Mouse (Mus musculus): ENCODE data around the gene Aif1. TPM values are rescaled to one million over a fixed set of nuclear protein-coding genes. Genes with fewer than 3 reads are reported as not detected.

The Aif1 gene
- total RNA-seq, 1 experiment from 2014 or later = 8.0 TPM

DNA sequence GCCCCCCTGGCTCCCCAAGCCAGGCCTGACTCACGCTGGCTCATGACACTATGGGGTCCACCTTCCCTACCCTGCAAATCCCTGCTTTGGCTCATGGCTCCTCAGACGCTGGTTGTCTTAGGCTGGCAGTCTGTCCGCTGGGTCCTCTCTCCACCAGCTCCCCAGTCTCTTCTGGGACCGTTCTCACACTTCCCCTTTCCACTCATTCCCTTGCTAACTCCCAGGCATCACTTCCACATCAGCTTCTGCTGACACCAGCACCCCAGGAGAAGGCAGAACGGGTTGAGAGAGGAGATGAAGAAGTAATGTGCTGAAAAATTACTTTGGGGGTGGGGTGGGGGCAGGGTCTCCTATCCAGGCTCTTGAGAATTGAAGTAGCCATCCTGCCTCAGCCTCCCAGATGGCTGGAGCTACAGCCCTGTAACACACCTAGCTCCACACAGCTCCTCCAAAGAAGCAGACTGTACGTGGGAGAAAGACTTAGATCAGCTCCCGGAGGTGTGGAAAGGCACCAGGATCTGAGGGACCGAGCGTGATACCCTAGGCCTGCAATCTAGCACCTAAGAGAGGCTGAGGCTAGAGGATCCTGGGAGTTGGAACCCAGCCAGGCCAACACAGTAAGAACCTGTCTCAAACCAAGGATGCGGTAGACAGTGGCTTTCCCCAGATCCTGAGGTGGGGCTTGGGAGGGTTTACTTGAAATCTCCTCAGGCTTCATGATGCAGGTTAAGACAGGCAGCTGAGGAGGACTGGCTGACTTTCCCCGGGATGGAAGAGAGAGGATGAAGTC is 3.2 kb downstream of the Aif1 start:
- ATAC-seq (ENCODE audit: extremely low read depth, insufficient number of reproducible peaks, low FRiP score, poor library complexity, severe bottlenecking) = 0 out of 2 replicates have a peak, but pooled peaks have one; percentile 23

DNA sequence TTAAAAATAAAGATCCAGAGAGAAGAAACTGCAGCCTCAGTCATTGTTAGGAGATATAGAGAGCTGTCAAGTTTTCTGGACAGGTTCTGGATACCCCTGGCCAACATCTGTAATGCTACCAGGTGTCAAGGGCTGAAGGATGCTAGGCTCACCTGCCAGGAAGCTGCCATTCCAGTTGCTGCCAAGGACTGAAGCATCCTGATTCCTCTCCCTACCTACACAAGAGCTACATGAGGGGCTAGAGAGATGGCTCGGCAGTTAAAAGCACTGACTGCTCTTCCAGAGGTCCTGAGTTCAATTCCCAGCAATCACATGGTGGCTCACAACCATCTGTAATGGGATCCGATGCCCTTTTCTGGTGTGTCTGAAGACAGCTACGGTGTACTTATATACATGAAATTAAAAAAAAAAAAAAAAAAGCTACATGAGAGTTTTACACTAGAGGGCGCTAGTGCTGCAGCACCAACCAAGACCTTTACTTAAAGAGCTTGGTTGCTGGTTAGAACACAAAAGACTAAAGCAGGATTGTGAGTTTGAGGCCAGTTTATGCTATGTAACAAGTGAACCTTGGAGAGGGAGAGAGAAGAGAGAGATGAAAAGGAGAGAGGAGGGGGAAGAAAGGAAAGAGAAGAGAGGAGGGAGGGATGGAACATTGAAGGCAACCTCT is 7.2 kb downstream of the Aif1 start:
- ATAC-seq (ENCODE audit: extremely low read depth, insufficient number of reproducible peaks, low FRiP score, poor library complexity, severe bottlenecking) = no peak

DNA sequence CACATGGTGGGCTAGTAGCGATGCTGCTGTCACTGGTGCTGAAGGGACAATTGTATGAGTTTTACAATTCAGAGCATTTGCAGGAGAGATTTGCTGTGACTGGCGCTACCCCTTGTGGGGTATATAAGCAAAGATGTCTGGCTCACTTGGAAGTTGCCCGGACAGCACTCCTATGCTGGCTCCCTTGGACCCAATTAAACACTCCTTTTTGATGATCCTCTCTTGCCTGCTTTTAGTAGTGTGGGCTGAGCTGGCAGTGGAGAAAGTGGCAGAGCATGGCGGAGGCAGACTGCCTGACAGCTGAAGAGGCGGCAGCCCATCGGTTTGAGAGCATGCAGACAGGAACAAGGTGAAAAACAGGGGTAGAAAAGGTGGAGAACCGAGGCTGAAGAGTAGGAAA is 8.1 kb downstream of the Aif1 start:
- ATAC-seq (ENCODE audit: extremely low read depth, insufficient number of reproducible peaks, low FRiP score, poor library complexity, severe bottlenecking) = no peak

DNA sequence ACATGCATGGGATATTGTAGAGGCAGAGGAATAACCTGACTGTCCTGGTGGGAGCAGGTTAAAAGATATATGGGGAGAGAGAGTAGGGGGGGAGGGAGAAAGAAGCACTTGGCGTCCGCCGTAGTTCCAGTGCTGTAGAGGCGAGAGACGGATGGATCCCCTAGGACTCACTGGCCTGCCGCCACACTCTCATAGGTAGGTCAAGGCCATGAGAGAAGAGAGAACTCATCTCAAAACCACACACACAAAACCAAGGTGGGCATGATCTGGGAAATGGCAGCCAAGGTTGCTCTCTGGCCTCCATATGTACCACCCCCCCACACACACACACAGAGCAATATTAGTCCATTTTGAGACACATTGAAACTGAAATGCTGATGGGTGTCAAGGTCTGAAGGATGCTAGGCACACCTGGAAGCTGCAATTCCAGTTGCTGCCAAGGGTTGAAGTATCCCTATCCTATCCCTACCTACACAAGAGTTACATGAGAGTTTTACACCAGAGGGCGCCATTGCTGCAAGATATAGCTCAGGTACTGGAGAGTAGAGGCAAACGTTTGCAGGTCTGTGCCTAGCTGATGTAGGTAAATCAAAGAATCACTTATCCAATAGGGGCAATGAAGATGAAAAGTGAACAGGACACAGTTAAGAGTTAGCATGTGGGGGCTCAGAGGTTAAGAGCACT is 9.4 kb downstream of the Aif1 start:
- peak; percentile 32; the same call in 1 of the 2 replicates for ATAC-seq (ENCODE audit: extremely low read depth, insufficient number of reproducible peaks, low FRiP score, poor library complexity, severe bottlenecking)

DNA sequence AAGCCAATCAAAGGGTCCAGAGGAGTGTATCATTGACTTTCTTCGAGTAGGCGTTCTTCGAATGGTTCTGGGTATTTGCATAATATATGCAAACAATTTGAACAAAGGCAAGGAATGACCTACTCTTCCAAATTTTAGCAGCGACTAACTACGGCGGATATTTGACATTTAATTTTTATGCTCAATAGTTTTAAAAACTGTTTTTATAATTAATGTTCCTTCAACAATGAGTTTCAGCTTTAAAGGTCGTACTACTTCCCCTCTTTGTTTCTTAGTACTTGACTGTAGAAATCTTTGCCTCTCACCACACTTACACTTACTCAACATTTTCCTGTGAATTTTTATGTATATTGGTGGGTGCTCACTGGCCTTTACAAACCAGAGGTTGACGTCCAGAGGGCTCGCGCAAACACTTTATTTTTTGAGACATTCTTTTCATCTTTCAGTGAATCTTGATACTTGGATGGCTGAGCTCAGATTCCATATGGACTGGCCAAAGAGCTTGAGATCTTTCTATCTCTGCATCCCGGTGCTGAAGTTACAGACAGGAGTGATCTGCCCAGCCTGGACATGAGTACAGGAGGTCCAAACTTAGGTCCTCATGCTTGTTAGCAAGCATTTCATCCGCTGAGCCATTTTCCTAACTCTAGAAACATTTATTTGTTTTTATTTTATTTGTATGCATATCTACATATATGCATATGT is 10.3 kb downstream of the Aif1 start:
- no peak for ATAC-seq (ENCODE audit: extremely low read depth, insufficient number of reproducible peaks, low FRiP score, poor library complexity, severe bottlenecking)

DNA sequence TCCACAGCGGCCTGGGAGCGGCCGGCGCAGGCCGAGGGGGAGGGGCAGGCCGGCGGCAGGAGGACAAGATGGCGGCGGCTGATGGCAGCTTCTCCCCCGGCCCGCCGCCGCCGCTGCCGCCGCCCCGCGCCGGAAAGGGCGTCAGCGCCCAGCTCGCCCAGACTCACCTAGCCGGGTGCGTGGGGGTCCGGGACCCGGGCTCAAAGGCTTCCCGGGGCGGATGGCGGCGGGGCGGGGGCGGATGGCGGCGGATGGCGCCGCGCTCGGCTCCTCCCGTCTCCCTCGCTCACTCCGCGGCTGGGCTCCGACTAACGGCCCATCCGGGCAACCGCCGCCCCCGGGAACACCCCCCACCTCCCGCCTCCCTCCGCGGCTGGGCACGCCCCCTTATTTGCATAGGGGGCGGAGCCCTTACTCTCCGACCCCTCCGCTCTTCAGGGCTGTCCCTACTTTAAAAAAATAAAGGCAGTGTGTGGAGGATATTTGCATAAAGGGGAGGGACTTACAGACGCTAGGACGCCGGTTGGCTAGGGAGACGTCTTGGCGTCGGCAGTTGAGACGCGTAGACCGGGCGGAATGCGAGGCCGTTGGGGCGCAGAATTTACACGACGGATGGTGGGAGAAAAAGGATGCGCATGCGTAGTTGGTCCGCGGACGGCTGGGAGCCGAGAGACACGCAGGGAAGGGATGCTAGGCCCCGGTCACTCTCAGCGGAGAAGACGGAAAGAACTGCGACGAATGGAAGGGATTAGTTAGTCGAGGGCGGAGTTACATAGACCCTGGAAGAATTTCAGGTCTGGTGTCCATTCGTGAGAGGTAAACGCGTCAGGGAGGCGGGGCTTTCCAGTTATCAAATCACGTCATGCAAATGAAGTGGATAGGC is 11.1 kb downstream of the Aif1 start, which contains the start of gene Prrc2a:
Gene Prrc2a (minus strand): TSS at position 330 of the 883 bp plus-strand sequence.
- peak; percentile 88 for ATAC-seq (ENCODE audit: extremely low read depth, insufficient number of reproducible peaks, low FRiP score, poor library complexity, severe bottlenecking)

DNA sequence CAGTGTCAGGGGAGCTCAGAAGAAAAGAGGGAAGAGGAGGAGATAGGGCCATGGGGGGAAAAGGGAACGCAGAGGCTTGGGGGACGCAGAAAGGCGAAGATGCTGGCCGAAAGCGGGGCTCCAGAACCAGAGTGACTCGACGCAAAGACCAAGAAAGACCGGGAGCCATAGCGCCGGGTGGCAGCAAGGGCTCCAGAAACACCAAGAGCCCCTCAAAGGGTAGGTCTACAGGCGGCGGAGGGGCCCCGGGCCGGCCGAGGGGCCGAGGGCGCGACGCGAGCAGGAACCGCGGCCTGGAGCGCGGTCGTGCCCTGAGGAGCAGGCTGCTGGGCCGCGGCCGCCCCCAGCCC is 11.7 kb downstream of the Aif1 start:
- ATAC-seq (ENCODE audit: extremely low read depth, insufficient number of reproducible peaks, low FRiP score, poor library complexity, severe bottlenecking) = no peak

DNA sequence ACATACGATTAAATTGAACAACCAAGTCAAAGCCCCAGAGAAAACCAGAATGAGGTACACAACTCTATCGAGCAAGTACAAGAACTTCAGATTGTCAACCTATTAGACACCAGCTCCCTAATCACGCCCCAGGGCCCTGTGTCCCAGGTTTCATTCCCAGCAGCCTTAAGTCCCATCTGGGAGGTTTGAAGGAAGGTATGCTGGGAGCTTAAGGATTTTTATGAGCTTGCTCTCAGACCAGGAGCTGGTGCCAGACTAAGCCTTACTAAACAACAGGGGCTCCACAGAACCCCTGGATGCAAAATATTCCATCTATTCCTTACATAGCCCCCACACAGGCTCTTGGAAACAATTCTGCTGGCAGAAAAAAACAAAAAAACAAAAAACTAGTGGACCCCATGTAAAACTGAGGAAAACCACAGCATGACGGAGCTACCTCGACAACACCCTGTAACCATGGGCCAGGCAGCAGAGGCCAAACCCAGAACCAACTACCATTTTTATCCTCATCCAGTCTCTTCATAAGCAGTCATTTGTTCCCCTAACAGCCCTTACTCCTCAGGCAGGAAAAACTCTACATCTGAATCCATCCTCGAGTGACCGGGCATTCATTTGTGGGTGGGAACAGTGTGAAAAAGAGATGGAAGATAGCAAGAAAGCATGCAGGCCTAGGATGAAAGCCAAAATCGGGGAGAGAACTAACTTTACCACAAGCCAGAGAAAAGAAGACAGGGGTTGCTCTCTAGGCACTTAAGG is 12.4 kb downstream of the Aif1 start:
- no peak for ATAC-seq (ENCODE audit: extremely low read depth, insufficient number of reproducible peaks, low FRiP score, poor library complexity, severe bottlenecking)

DNA sequence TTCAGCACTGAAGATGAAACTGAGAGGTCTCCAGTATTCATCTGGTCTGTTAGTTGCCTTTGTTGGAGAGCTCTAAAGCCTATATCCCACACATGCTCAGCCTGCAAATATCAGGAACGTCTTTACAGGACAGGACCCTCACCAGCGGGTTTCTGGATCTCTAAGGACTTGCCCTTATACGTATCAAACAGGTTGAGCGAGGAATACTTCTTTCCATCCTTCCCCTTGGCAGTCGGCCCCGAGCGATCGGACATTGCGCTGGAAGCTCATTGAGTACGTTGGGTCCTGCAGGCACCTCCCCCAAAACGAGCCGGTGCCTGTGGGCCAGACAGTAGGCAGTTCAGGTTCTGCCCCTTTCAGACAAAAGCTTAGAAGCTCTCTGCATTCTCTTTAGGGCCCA is 13.1 kb downstream of the Aif1 start:
- ATAC-seq (ENCODE audit: extremely low read depth, insufficient number of reproducible peaks, low FRiP score, poor library complexity, severe bottlenecking) = no peak

DNA sequence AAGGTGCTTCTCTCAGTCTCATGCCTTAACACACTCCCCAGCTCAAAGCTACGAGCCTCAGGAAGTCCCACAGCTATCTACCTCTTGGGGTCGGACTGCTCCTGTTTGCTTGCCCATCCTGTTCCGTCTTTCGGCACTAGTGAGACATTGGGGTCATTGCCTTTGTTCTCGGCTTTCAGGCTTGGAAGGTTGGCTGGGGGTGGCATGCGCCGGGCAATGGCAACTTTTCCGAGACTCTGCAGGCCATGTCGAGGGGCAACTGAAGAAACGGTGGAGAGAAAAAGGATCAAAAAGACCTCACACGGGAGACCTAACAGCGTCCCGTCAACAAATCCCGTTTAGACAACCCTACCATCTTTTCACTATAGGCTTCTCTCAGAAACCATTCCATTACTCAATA is 13.7 kb downstream of the Aif1 start:
- no peak for ATAC-seq (ENCODE audit: extremely low read depth, insufficient number of reproducible peaks, low FRiP score, poor library complexity, severe bottlenecking)

DNA sequence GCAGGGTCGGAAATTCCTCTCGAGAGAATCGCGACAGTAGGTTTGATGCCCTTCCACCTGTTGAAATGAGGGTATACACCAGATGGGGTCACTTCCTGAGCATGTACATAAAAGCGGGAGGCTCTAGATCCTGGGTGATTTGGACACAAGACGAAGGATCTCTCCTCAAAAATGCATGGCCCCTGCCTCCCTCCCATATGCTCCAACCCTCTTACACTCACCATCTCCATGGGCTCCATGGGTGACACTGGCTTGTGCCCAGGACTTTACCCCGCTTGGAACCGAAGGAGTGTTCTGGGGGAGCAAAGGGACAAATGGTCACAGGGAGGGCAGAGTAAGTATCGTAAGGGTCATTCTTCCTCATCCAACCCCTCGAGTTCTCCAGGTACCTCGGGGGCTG is 14.4 kb downstream of the Aif1 start:
- ATAC-seq (ENCODE audit: extremely low read depth, insufficient number of reproducible peaks, low FRiP score, poor library complexity, severe bottlenecking) = no peak

DNA sequence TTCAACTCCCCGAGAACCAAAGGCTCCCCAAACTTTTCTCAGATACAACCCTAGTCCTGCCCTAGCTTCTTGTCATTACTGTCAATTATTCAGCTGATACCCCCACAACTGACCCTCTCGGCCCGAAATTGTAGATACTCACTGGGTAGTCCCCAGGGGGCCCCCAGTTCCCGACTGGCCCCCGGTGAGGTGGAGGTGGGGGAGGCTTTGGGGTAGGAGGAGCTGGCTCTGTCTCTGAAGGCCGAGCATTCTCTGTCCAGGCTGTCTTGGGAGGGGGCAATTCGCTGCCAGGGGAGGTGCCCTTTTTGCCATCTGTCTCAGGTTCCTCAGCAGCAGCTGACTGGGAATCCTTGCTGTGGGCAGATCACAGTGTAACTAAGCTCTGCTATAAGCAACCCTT is 16.2 kb downstream of the Aif1 start:
- no peak for ATAC-seq (ENCODE audit: extremely low read depth, insufficient number of reproducible peaks, low FRiP score, poor library complexity, severe bottlenecking)

DNA sequence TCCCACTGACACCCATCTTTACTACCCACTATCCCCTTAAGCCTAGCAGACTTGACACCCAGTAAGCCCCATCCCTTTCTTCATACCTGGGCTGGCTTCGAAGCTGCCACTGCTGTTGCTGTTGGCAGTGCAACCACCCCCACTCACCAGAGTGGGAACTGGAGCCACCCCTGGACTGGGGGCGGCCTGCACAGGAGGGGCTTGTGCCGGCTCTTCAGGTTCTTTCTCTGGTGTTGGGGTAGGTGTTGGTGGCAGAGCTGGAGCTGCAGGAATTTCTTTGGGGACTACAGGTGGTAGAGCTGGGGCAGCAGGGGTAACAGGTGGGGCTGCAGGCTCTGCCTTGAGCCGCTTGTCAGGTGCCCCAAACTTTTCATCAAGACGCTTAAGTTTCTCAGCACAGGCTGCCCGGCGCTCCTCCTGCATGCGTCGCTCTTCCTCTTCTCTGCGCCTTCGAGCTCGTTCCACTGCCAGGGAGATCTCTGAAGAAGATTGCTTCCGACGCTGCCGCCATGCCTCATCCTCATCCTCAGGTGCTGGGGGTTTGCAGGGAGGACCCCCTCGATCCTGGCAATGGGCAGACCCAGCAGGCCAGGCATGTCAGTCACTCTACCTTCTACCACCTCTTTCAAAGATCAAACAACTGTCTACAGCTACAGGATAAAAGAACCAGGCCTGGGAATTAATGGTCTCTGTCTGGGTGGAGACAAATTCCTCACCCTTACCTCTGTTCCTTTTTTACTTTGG is 16.8 kb downstream of the Aif1 start:
- no peak for ATAC-seq (ENCODE audit: extremely low read depth, insufficient number of reproducible peaks, low FRiP score, poor library complexity, severe bottlenecking)

DNA sequence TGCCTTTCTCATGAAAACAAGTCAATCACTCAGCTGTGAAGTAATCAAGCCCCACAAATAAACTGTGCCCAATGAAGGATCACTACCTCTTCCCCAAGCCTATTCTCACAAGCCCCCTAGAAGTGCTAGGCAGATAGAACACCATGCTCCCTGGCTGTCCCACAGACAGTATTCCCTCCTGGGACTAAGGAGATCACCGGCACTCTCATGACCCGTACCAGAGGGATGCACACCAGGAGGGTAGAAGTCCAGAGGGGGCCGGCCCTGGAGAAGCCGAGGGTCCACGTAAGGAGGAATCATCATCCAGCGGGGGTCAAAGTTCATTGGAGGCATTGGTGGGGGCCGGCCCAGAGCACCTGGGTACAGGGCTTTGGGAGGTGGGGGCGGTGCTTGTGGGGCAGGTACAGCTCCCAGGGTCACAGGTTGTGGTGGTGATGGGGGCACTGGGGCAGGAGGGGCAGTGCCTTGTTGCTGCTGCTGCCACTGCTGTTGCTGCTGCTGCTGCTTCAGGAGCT is 18.1 kb downstream of the Aif1 start:
- no peak for ATAC-seq (ENCODE audit: extremely low read depth, insufficient number of reproducible peaks, low FRiP score, poor library complexity, severe bottlenecking)

DNA sequence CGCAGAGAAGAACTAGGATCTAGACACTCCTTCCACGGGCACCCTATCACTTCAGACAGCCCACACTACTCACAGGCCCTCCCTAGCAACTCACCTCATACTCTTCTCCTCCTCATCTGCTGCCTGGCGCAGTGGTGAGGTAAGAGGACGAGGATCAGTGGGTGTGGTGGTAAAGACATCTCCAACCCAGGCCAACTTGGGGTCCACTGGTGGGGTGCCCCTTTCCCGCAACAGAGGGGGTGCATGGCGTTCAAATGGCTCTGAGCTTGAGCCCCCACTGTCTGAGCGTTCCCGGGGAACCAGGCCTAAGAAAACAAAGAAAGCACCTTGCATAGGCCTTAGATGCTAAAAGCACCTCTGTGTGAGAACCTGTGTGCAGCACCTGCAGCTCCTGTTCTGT is 18.6 kb downstream of the Aif1 start:
- no peak for ATAC-seq (ENCODE audit: extremely low read depth, insufficient number of reproducible peaks, low FRiP score, poor library complexity, severe bottlenecking)

DNA sequence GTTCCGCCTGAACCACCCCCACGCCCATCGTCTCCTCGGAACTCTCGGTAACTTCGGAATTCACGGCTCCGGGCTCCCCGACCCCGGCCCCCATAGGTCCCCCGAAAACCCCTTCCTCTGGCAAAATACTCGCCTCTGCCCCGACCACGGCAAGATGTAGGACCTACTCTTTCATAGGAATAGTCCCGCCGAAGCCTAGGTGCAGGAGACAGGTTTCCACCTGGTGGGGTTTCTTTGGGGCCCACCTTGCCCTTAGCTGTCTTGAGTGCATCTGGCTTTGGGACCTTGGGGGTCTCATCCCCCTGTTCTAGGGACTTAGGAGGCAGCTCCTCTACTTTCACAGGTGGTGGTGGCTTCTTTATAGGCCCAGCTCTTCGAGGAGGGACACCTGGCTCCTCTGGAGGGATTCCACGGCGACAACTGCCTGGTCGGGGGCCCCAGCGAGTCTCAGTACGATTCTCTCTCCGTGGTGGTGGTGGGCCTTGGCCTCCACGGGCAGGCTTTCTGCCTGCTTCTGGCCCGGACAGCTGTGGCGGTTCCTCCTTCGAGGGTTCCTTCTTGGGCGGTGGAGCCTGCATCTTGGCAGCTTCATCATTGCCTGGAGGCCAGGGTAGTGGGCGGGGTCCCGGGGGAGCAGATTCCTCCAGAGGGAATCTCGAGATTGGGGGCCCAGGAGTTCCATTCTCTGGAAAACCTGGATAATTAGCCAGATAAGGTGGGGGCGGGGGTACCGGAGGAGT is 19.2 kb downstream of the Aif1 start:
- ATAC-seq (ENCODE audit: extremely low read depth, insufficient number of reproducible peaks, low FRiP score, poor library complexity, severe bottlenecking) = no peak
